Mouse (Mus musculus) lung, embryonic 14.5 days (tissue): ENCODE data around the gene Fbxo39. TPM values are rescaled to one million over a fixed set of nuclear protein-coding genes. Genes with fewer than 3 reads are reported as not detected.

Source experiments
- ATAC-seq: fragments of 200-750 bp; cut with Nextera tagmentation; 2 replicates; pipeline ENCODE4 v1.8.0; 2017; ENCODE audit warnings: mild to moderate bottlenecking, moderate TSS enrichment, moderate library complexity; ENCODE audit not compliant: insufficient read depth
- DNase-seq: peaks from one replicate; pipeline ENCODE4 v3.0.0-alpha.2; 2015
- H3K27ac ChIP-seq: fragments of 300-500 bp; sonication (generic); 2 replicates; pipeline ENCODE4 v1.5.1; 2014; ENCODE audit warnings: low read depth, mild to moderate bottlenecking, moderate library complexity
- H3K27me3 ChIP-seq: fragments of 300-500 bp; sonication (generic); 2 replicates; pipeline ENCODE4 v1.6.1; 2014; ENCODE audit warnings: low read length, control low read depth; ENCODE audit not compliant: insufficient read depth
- H3K36me3 ChIP-seq: fragments of 300-500 bp; sonication (generic); 2 replicates; pipeline ENCODE4 v1.6.1; 2014; ENCODE audit warnings: control low read depth; ENCODE audit not compliant: insufficient read depth
- H3K4me1 ChIP-seq: fragments of 300-500 bp; sonication (generic); 2 replicates; pipeline ENCODE4 v1.6.1; 2014; ENCODE audit warnings: antibody characterized with exemption, control low read depth; ENCODE audit not compliant: insufficient read depth
- H3K4me2 ChIP-seq: fragments of 300-500 bp; sonication (generic); 2 replicates; pipeline ENCODE4 v1.6.1; 2014; ENCODE audit warnings: mild to moderate bottlenecking
- H3K4me3 ChIP-seq: fragments of 300-500 bp; sonication (generic); 2 replicates; pipeline ENCODE4 v1.5.1; 2014; ENCODE audit warnings: low read depth, low read length
- H3K9ac ChIP-seq: fragments of 300-500 bp; sonication (generic); 2 replicates; pipeline ENCODE4 v1.6.1; 2014
- H3K9me3 ChIP-seq: fragments of 300-500 bp; sonication (generic); 2 replicates; pipeline ENCODE4 v1.6.1; 2016; ENCODE audit warnings: low read depth, low read length, control low read depth
- CTCF ChIP-seq: IDR thresholded peaks from 2 replicates; pipeline ENCODE4 v1.5.1; 2016; ENCODE audit warnings: antibody characterized with exemption, low read depth
- WGBS: fragments of 180-500 bp; shearing (Covaris S2); extraction: QIAGEN DNeasy Blood & Tissue Kit; methylation state at CpG from one replicate; pipeline ENCODE4 v1.1.7; 2014; 5-methylcytosine and 5-hydroxymethylcytosine counted together
- polyA plus RNA-seq: library from polyadenylated mRNA; unstranded; fragments of >200 nt; fragmentation: Nextera tagmentation; extraction: Ambion mirVana; gene quantifications from 2 replicates; pipeline ENCODE4 v1.2.1, GENCODE M21; 2014

Fbxo39 gene
- polyA plus RNA-seq, 1 experiment from 2014 or later, result not detected

- ATAC-seq (no peak), DNase-seq (no peak)
- Histone ChIP-seq H3K36me3 (no peaks in the 10 kb centered on the region), H3K9ac (no peak overlapping the region), H3K27me3 (no peaks in the 10 kb centered on the region), H3K9me3 (no peaks in the 10 kb centered on the region), H3K4me3 (no peak overlapping the region), H3K4me1 (no peaks in the 10 kb centered on the region), H3K27ac (no peak overlapping the region), H3K4me2 (no peak overlapping the region)
- no peak for TF ChIP-seq CTCF
- 53% methylated on average over 5 of the region's 5 CpGs for WGBS
Observed at GRCm38 (mm10) chr11:72281143-72281851, 32.9 kb upstream of the Fbxo39 start.

DNA sequence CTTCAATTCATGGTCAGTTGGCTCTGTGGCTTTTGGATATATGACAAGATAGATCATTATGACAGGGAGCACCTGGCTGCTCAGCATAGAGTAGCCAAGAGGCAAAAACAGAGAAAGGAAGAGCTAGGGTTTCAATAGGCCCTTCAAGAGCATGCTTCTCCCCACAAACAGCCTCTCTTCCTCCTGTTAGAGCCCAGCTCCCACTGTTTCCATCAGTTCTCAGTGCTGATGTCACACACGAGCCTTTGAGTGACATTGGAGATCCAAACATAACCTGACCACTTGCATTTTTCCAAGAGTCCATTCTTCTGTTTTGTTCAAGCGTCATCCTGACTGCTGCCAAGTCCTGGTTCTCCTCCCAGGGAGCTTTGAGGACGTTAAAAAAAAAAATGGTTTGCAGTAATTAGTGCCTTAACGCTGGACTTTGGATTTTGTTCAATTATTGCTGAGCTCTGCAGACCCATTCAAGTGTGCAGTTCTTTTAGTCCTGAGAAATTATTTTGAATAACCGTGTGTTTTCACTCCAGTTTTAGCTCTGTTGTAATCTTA lies 32.3 kb upstream of the Fbxo39 start:
- Histone ChIP-seq H3K4me1 (no peaks in the 10 kb centered on the region), H3K27me3 (no peaks in the 10 kb centered on the region), H3K9me3 (no peaks in the 10 kb centered on the region), H3K9ac (no peak overlapping the region), H3K36me3 (no peaks in the 10 kb centered on the region), H3K4me2 (no peak overlapping the region), H3K27ac (no peak overlapping the region), H3K4me3 (no peak overlapping the region)
- 49% methylated on average over 5 of the region's 5 CpGs for WGBS
- DNase-seq (no peak), ATAC-seq (no peak)
- TF ChIP-seq CTCF, result no peak

DNA sequence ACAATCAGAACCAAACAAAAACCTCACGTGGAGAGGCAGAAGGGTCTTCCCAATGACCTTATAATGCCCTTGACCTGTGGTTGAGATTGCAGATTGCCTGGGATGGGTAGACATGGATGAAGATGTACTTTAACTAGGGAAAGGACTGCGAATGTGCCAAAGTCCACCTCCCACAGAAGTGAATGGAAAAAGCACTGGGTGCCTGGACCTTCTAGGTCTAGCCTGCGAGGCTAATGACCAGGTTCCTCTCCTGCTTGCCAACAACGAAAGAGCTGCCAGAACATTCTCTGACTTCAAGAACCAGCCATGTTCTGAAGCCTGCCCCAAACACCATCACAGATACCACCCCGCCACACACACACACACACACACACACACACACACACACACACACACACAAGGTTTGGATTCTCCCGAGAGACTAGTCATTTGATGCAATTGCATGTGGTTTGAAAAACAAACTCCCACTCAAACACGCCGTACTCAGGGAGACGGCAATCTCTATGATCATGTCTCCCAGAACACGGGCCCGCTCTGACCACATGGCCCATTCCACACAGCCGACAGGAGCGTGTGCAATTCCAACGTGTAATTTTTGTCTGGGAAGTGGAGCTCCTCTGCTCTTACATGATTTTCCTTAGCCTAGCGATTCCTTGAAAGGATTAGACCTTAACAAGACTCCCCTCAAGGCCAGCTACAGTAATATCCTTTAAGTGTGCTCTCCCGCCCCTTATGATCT lies 30.6 kb upstream of the Fbxo39 start:
- no peak overlapping the region for H3K9ac ChIP-seq
- TF ChIP-seq CTCF, result no peak
- WGBS, result 83% methylated on average over 16 of the region's 16 CpGs

DNA sequence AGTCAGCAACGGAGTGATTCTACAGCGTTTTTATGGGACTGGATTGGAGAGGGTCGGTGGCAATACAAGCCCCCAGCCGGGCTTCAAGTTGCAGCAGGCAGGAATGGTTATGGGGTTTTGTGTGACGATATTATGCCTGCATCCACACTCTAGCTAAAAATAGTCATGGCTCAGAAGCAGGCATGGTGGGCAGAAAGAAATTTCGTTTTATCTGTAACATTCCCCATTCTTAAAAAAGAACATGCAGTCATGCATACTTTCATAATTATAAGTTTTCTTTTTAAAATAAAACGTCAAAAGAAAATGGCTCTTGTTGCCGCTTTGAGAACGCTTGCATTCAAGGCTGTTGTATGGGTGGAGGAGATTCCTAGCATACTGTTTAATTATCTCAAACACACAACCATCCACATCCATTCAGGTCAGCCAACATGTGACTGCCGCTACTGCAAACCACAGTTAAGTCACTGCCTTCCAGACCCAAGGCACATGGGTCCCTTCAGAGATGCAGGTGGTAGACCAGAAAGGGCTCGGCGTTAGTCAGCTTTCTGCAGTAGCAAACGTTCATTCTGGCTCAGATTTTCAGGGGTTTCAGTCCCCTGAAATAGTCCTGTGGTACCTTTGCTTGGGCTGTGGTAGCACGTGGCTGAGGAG lies 29.6 kb upstream of the Fbxo39 start:
- H3K4me2 ChIP-seq, result no peak overlapping the region
- no peak overlapping the region for H3K9ac ChIP-seq
- TF ChIP-seq CTCF, result no peak
- H3K27me3 ChIP-seq, result no peaks in the 10 kb centered on the region
- H3K36me3 ChIP-seq, result no peaks in the 10 kb centered on the region
- no peaks in the 10 kb centered on the region for H3K9me3 ChIP-seq
- WGBS, result 74% methylated on average over 14 of the region's 14 CpGs
- ATAC-seq (no peak), DNase-seq (no peak)
- H3K4me3 ChIP-seq, result no peak overlapping the region
- no peak overlapping the region for H3K27ac ChIP-seq
- H3K4me1 ChIP-seq, result no peaks in the 10 kb centered on the region

More for the DNA sequence above, 30.6 kb upstream of the Fbxo39 start:
- Histone ChIP-seq H3K27me3 (no peaks in the 10 kb centered on the region), H3K36me3 (no peaks in the 10 kb centered on the region), H3K27ac (no peak overlapping the region), H3K4me2 (no peak overlapping the region), H3K4me3 (no peak overlapping the region), H3K4me1 (no peaks in the 10 kb centered on the region), H3K9me3 (no peaks in the 10 kb centered on the region)
- ATAC-seq, result no peak
- DNase-seq, result no peak

DNA sequence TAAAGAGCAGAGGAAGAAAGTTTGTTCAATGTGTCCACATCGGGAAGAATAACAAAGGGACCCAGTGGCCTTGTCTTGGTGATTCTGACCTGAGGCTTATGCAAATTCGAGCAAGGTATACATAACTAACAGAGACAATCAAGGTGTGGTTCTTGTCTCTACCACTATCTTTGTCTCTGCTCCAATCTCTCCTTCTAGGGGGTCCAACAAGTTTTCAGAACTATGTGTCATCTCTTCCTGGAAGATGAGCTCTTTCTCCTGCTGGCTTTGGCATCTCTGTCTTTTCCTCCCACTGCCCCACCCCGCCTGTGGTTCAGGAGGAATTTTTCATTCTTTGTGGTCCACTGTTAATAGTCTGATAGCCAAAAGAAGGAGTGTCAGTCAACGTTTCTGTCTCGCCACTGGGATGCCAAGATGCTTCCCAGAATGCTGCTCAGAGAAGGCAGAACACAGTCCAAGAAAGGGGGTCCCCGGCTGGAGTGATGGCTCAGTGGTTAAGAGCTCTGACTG lies 28.2 kb upstream of the Fbxo39 start:
- H3K27me3 ChIP-seq, result no peaks in the 10 kb centered on the region
- H3K4me2 ChIP-seq, result no peak overlapping the region
- ATAC-seq (no peak), DNase-seq (no peak)
- WGBS, result 68% methylated on average over 6 of the region's 6 CpGs
- no peak overlapping the region for H3K4me3 ChIP-seq
- H3K36me3 ChIP-seq, result no peaks in the 10 kb centered on the region
- no peak overlapping the region for H3K27ac ChIP-seq
- H3K9me3 ChIP-seq, result no peaks in the 10 kb centered on the region
- H3K4me1 ChIP-seq, result no peaks in the 10 kb centered on the region
- H3K9ac ChIP-seq, result no peak overlapping the region
- TF ChIP-seq CTCF, result no peak

GRCm38 (mm10) chr11:72286651-72287050 lies 27.6 kb upstream of the Fbxo39 start:
- Histone ChIP-seq H3K4me2 (no peak overlapping the region), H3K9ac (no peak overlapping the region), H3K27ac (no peak overlapping the region), H3K4me1 (no peaks in the 10 kb centered on the region), H3K36me3 (no peaks in the 10 kb centered on the region), H3K27me3 (no peaks in the 10 kb centered on the region), H3K4me3 (no peak overlapping the region), H3K9me3 (no peaks in the 10 kb centered on the region)
- DNase-seq, result no peak
- 70% methylated on average over 3 of the region's 3 CpGs for WGBS
- ATAC-seq, result no peak
- no peak for TF ChIP-seq CTCF

DNA sequence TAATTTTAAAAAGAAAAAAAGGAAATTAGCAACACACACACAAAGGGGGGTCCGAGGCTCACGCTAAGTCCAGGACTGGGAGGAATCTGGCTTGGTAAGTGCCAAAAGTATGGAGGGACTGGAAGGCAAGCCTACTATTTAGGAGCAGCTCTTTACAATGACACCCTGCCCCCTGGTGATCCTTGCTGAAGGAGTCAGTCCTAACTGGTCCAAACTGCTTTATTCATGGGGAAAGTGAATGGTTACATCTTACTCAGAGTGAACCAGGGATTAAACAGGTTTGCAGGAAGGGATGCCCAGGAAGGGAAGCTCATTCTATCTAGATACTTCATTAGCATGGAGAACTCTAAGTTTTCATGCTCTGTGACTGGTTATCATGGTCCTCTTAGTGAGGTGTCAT lies 27.1 kb upstream of the Fbxo39 start:
- no peak overlapping the region for H3K27ac ChIP-seq
- H3K4me2 ChIP-seq, result no peak overlapping the region
- H3K9ac ChIP-seq, result no peak overlapping the region
- no peak for DNase-seq
- no peaks in the 10 kb centered on the region for H3K4me1 ChIP-seq
- WGBS, result 87% methylated on average over 2 of the region's 2 CpGs
- H3K9me3 ChIP-seq, result no peaks in the 10 kb centered on the region
- no peak overlapping the region for H3K4me3 ChIP-seq
- no peak for TF ChIP-seq CTCF
- no peaks in the 10 kb centered on the region for H3K36me3 ChIP-seq
- no peaks in the 10 kb centered on the region for H3K27me3 ChIP-seq
- ATAC-seq, result no peak
